Mouse (Mus musculus): ENCODE measurements around the gene Tmcc3. TPM values are rescaled to one million over a fixed set of nuclear protein-coding genes. Genes with fewer than 3 reads are reported as not detected.

Tmcc3 gene
- total RNA-seq, 2 experiments from 2014 or later = 30.9 to 34.0 TPM

Small RNA genes lying within 50 kb of the gene (microRNA-seq; reads per million reads assigned to microRNA genes)
- 0.70 to 0.71 reads per million in 2 experiments for gene Mir7211

Other genes with a start within 250 kb of the Tmcc3 start
- 10 to 100 TPM; 10.3 to 10.4 TPM for gene Nr2c1, start 163.9 kb upstream of the Tmcc3 start, total RNA-seq (2021)
- gene Ndufa12, start 113.2 kb upstream of the Tmcc3 start, total RNA-seq (2021) = 100 to 1,000 TPM; 627 to 629 TPM
- gene Gm4792, start 13.2 kb upstream of the Tmcc3 start, total RNA-seq (2021) = not detected

Measured in heart, postnatal 10 days (tissue).